Mouse (Mus musculus): ENCODE data around the gene Gm26897. TPM values are rescaled to one million over a fixed set of nuclear protein-coding genes. Genes with fewer than 3 reads are reported as not detected.

The Gm26897 gene
- total RNA-seq, 2 experiments from 2014 or later = not detected

DNA sequence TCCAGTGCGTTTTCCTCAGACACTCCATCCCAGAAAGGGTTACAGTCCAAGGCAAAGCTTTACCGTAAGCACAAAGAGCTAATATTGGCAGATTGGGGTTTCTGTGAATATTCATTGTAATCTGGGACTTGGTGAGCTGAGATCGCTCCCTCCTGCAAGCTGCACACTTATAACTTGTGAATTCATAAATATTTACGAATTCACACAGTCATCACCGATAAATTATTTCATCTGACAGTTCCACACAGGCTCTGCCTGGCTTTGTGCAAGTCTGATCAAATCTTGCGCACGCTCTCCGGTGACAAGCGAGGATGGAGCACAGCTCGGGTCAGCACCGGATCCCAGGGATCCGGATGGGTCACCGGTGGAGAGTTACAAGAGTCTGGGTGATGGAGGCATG is 16.4 kb downstream of the Gm26897 start:
- no peak for DNase-seq

DNA sequence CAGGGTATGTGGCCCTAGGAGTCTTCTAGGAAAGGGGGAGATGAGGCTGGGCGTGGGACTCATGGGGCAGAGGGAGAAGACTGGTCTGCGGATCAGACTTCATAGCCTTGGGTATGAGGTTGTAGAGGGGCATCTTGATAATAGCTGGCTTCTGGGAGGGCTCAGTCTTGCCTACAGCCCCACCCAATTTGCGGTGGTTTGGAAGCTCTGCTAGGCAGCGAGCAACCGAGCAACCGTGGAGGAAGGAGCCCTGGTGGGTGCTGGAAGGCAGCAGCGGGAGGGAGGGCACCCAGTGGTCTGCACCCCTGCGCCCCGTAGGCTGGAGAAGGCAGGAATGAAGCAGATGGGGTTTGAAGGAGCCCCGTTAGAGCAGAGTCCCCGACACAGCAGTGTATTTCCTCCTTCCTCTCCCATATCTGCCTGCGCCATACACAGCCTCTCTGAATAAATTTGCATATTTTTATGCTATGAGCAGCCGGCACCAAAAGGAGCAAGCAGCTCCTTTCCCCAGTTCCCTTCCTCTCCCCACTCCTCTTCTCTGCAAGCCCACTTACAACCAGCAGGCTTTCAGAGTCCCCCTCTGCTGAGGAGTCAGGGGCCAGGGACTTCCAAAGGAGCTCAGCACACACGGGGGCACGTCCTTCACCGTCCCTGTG is 20.9 kb downstream of the Gm26897 start:
- DNase-seq = no peak

DNA sequence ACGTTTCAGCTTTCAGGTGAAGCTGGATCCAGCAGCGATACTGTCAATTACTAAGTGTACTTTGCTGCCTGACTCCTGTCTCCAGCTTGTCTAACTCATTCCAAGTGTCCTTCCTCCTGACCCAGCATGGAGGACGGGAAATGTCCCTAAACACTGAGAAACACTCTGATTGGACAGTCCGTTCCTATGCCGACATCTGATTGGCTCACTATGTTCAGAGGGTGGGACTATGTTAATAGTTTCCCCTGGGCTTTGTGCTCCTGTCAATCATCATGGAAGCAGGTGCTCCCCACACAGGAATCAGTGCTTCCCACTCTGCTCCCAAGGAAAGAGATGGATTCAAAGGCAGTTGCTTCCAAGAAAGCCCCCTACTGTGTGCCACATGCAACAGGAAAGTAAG is 21.6 kb downstream of the Gm26897 start:
- no peak for DNase-seq

DNA sequence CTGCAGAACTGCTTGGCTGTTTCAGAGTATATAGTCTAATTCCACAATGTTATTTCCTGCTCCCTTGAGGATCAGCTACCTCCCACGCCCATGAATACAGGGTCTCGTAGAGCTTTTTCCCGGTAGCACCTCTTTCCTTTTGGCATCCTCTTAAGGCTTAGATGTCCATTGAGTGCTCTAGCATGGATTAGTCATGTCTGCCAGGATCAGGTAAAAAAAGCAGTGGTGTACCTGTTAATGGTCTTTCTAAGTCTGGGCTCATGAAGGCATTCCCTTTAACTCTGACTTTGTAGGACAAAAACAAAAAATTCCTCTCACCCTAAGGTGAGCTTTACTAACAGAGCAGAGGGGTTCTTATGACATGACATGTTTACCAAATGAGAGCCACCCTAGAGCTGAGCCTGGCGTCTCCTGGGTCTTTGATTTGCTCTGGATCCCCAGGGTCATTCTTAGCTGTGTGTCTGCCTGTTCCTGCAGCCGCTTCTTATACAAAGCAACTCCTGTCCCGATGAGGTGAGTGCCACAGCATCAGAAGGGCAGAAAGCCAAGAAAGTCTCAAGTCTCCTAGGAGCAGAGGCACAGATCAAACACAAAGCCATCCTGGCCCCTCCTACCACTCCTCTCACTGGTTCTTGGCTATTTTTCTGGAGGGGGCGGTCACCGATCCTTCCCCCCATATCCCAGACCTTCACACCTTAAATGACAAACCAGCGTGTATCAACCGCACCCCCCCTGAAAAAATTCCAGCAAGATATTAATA is 27.2 kb downstream of the Gm26897 start:
- peak in 1 of 2 experiments; percentile 33 for DNase-seq

DNA sequence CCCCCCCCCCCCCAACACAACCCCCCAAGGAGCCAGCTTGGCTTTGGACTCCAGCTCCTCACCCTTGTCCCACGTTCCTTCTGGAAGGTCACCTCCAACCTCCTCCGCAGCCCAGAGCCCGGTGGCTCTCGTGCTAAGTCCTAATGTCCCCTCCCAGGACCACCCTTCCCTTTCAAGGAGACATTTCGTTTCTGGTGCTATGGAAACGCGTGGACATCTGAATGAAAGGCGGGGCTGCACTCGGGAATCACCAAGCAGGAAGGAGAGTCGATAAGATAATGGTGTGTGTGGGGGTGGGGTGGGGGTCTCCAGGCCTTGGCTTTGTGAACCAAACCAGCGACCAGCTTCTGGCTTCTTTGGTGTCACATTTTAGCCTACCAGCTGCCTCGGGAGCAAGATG is 27.9 kb downstream of the Gm26897 start:
- peak in 1 of 2 experiments; percentile 11 for DNase-seq

DNA sequence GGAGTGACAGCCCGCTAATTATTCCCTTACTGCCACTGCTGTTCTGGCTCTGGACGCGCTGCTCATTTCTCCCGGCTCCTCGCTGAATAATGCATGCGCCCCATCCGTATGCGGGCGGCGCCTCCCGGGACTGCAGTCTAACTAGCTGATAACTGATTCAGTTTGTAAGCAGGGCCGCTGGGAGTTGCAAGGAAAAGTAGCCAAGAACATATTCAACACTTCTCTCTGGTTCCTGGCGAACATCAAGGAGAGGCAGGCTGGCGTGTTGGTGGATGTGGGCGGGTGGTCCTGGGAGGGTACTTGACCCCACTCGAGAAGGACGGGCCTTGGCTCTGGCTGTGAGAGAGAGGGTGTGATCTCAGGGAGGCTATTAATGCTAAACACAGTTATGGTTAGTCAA is 28.4 kb downstream of the Gm26897 start:
- DNase-seq = peak; percentile 75 to 77

DNA sequence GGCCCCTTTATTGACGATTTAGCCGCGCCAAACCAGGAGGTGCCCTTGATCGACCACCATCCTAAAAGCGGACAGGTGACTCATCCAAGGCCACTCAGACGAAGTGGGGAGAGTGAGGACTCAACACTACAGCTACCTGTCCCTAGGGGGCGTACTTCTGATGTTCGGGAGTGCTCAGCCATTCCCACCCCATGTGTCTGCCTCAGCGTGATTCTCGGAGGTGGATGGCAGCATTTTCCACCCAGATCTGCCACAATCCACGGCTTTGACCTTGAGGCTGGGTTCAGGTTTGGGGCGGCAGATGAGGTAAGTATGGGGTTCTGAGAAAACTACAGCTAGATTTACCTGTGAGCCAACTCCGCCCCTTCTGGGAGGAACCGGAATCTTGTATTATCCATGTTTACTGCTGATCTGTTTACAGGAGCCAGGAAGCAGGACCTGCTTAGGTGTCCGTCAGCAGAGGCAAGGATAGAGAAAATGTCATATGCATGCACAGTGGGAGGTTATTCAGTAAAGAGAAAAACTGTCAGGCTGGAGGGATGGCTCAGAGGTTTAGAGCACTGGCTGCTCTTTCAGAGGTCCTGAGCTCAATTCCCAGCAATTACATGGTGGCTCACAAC is 32.1 kb downstream of the Gm26897 start:
- no peak for DNase-seq

DNA sequence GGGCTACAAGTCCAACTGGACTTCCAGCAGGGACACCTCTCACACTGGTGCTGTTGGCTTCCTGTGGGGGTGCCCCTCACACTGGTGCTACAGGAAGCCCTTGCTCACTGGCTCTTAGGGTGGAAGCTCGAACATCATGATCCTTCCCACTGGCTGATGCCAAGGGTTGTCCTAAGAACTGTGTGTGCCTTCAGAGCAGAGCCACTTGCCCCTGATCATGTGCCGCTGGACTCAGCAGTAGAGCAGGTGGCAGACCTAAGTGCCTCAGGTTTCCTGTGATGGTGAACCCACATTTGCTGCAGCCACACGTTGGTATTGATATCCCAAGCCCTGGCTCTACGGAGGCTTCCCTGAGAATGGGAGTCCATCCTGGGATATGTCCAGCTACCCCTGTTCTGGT is 33.0 kb downstream of the Gm26897 start:
- no peak for DNase-seq

DNA sequence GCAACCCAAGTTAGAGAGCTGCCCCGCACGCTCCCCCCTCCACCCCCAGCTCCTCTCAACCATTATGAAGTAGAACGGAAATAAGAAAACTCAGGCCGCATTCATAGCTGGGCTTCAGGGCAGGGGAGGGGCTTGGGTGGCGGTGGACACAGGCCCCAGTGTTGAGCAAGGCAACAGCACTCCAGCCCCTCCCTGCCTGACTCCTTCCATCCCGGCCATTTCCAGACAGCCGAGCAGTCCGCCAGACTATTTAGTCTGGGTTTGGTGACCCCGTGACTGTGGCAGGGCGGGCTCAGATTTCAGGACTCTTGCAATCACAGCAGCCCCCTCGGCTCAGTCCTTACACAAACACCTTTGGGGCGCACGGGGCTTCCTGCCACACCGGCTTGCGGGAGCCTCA is 36.5 kb downstream of the Gm26897 start:
- DNase-seq = peak; percentile 62 to 63

DNA sequence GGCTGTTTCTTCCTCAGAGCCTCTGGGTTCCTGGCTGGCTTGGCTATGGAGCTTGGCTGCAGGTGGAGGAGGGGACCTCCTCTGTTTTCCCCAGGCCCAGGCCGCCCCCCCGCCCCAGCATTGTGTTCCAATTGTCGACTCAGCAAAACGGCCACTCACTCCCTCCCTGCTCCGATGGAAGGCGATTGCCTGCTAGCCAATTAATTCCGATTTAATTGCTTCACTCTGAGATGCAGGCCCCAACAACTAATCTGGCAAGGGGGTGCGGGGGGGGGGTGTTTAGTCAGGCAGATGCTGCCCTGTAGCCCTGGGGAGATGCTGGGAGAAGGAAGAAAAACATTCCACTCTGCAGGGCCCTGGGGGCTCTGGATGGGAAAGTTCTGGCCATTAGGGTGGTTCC is 38.4 kb downstream of the Gm26897 start:
- no peak for DNase-seq

DNA sequence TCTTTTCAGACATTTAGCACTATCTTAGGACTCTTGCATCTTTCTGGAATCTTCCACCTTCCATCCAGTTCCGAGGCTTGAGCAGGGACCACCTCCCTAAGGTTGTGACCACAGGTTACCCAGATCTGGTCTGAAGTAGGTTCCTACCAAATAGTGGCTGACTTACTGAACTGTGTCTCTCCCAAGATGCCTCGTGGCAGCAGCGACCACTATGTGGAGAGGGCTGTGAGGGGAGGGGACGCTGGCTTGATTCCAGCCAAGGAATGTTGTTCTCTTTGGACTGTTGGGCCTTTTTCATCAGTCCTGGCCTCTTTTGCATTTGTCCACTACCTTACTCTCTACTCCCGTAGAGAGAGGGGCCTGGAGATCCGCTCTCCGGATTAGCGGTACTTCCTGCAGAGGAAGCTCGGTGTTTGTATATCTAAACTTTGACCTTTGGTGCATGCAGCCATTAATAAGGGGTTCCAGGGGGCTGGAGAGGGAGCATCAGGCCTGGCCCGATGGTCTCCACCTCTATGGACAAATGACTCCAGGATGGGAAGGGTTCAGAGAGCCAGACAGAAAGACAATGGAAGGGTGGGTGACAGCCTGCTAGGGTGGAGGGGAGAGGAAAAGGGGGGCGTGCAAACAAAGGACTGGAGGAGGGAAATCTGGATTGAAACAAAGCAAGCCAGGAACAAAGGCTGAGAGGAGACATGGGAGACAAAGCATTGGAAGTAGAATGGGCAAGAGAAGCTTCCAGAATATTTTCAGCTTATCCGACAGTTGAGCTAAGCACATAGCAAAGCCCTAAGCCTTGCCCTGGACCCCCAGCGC is 39.1 kb downstream of the Gm26897 start:
- DNase-seq = no peak

DNA sequence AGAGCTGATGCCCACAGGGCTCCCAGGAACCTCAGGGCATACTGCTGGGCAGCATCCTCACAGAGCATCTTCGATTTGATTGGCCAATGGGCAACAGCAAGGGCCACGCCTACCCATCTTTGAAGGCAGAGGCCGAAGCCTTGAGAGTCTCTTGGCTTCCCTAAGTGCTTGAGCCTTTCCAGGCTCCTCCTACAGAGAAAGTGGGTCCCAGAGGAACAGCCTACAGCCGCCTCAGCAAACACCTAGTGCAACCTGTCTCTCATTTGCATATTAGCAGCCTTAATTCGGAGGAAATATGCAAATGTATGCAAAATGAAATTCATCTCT is 39.6 kb downstream of the Gm26897 start:
- no peak for DNase-seq

DNA sequence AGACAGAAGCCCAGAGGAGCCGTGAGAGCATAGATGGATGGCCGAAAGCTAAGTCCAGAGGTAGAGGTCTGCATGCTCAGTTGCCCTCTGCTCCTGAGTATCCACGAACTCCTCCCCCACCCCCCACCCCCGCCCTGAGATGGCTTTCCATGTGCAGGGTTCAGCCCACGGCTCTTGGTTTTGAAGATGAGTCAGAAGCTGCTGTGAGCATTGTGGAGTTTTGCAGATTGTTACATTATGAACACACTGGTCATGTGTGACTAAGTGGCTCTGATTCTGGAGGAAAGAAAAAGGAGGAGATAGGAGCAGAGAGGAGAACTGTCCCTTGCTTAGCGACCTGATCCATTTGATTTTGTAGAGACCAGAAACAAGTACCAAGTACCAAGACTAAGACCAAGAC is 42.5 kb downstream of the Gm26897 start:
- no peak for DNase-seq

DNA sequence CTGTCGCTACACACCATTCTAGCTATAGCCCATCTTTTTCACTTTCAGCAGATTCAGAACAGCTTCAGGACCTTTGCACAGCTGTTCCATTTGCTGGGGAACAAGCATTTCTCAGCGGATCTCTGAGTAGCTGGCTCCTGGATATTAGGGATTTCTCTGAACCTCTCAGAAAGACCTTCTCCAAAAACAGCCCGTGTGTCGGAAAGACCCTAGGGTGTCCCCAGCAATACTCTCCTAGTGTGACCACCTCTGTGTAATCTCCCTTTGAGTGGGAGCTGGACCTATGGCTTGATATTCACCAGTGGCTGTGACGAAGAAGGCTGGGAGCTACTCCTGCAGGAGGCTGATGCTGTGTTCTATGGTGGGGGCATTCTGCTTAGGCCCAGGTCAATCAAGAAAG is 44.4 kb downstream of the Gm26897 start:
- no peak for DNase-seq

DNA sequence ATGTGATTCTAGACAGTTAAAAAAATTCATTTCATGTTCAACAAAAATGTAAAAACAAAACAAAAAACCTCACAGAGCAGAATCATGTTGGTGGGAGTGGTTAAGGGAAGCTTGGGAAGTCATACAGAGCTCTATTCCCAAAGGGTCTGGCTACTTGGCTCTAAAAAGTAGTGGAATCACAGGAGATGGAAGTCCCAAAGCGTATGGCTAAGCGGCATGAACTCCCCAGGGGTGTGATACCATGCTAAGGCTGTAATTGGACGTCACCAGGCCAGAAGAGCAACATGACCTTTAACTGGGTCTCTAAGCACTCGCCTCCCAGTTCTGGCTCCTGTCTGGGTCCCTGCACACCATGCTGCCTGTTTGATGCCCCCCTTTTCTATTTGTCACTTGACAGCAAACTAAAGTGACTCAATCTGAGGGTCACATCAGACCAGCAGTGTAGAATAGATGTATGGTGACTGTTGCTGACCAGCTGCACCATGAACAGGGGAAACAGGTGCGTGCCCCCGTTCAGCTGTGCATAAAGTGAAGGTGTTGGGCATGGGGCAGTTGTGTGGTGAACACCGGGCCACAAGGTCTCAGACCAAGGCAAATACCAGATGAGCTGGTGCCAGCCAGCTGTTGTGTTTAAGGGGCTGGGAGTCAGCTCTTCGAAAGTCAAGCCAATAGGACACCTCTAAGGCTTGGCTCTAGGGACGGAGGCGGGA is 46.2 kb downstream of the Gm26897 start:
- DNase-seq = no peak
